Mouse (Mus musculus) forebrain, postnatal 0 days (tissue): ENCODE measurements around the gene Btnl10. TPM values are rescaled to one million over a fixed set of nuclear protein-coding genes. Genes with fewer than 3 reads are reported as not detected.

Experiments
- ATAC-seq: fragments of 200-750 bp; cut with Nextera tagmentation; 2 replicates; pipeline ENCODE4 v1.8.0; 2017; ENCODE audit warnings: mild to moderate bottlenecking, moderate library complexity
- DNase-seq: peaks from one replicate; pipeline ENCODE4 v3.0.0-alpha.2; 2015
- H3K27ac ChIP-seq: fragments of 300-500 bp; sonication (generic); 2 replicates; pipeline ENCODE4 v1.5.1; 2014; ENCODE audit warnings: low read depth, mild to moderate bottlenecking, antibody characterized with exemption, low read length, moderate library complexity, mixed read lengths
- H3K27me3 ChIP-seq: fragments of 300-500 bp; sonication (generic); 2 replicates; pipeline ENCODE4 v1.6.1; 2014; ENCODE audit warnings: mild to moderate bottlenecking, low read length, mixed read lengths; ENCODE audit not compliant: insufficient read depth
- H3K36me3 ChIP-seq: fragments of 300-500 bp; sonication (generic); 2 replicates; pipeline ENCODE4 v1.6.1; 2014; ENCODE audit warnings: mild to moderate bottlenecking, moderate library complexity; ENCODE audit not compliant: insufficient read depth
- H3K4me1 ChIP-seq: fragments of 300-500 bp; sonication (generic); 2 replicates; pipeline ENCODE4 v1.6.1; 2014; ENCODE audit warnings: antibody characterized with exemption; ENCODE audit not compliant: insufficient read depth
- H3K4me2 ChIP-seq: fragments of 300-500 bp; sonication (generic); 2 replicates; pipeline ENCODE4 v1.6.1; 2014; ENCODE audit warnings: low read depth, mild to moderate bottlenecking, moderate library complexity
- H3K4me3 ChIP-seq: fragments of 300-500 bp; sonication (generic); 2 replicates; pipeline ENCODE4 v1.5.1; 2014; ENCODE audit warnings: low read depth, low read length, mixed read lengths
- H3K9ac ChIP-seq: fragments of 300-500 bp; sonication (generic); 2 replicates; pipeline ENCODE4 v1.6.1; 2014; ENCODE audit warnings: mild to moderate bottlenecking
- H3K9me3 ChIP-seq: fragments of 300-500 bp; sonication (generic); 2 replicates; pipeline ENCODE4 v1.6.1; 2016; ENCODE audit warnings: low read length
- CTCF ChIP-seq: sonication (generic); IDR thresholded peaks from 2 replicates; pipeline ENCODE4 v1.5.1; 2016; ENCODE audit warnings: antibody characterized with exemption, control low read depth, low read depth
- WGBS: fragments of 180-500 bp; shearing (Covaris S2); extraction: QIAGEN DNeasy Blood & Tissue Kit; methylation state at CpG from one replicate; pipeline ENCODE4 v1.1.7; 2014; 5-methylcytosine and 5-hydroxymethylcytosine counted together
- polyA plus RNA-seq: library from polyadenylated mRNA; unstranded; fragments of >200 nt; fragmentation: Nextera tagmentation; extraction: Ambion mirVana; gene quantifications from 2 replicates; pipeline ENCODE4 v1.2.1, GENCODE M21; 2015
- total RNA-seq: library from RNA; depleted of rRNA; stranded (reverse); fragments of >200 nt; gene quantifications from 2 replicates; pipeline ENCODE4 v1.2.3, GENCODE M21; 2014

Gene Btnl10
- total and polyA plus RNA-seq, 2 experiments from 2014 or later: 0.10 TPM; not detected in 1

- Histone ChIP-seq H3K36me3 (peaks cover 7% of the 10 kb centered on the region; the same call in 1 of the 2 replicates), H3K27ac (no peak overlapping the region), H3K4me1 (no peaks in the 10 kb centered on the region), H3K4me2 (no peak overlapping the region), H3K9ac (no peak overlapping the region), H3K9me3 (no peaks in the 10 kb centered on the region), H3K27me3 (no peaks in the 10 kb centered on the region), H3K4me3 (no peak overlapping the region)
- no peak for TF ChIP-seq CTCF
- no peak for DNase-seq
- 56% methylated on average over 12 of the region's 12 CpGs for WGBS
- ATAC-seq: no peak
Measured at GRCm38 (mm10) chr11:58965001-58965760, 47.5 kb downstream of the Btnl10 start.

- Histone ChIP-seq H3K4me3 (no peak overlapping the region), H3K27me3 (no peaks in the 10 kb centered on the region), H3K27ac (no peak overlapping the region), H3K4me1 (no peaks in the 10 kb centered on the region), H3K4me2 (no peak overlapping the region), H3K9me3 (no peaks in the 10 kb centered on the region), H3K36me3 (peaks cover 10% of the 10 kb centered on the region; the same call in 1 of the 2 replicates), H3K9ac (no peak overlapping the region)
- WGBS: 92% methylated on average over 1 of the region's 1 CpGs
- peak; percentile 64 for TF ChIP-seq CTCF
- ATAC-seq (no peak), DNase-seq (peak; percentile 35)
Measured at GRCm38 (mm10) chr11:58967346-58967745, 49.6 kb downstream of the Btnl10 start.

DNA sequence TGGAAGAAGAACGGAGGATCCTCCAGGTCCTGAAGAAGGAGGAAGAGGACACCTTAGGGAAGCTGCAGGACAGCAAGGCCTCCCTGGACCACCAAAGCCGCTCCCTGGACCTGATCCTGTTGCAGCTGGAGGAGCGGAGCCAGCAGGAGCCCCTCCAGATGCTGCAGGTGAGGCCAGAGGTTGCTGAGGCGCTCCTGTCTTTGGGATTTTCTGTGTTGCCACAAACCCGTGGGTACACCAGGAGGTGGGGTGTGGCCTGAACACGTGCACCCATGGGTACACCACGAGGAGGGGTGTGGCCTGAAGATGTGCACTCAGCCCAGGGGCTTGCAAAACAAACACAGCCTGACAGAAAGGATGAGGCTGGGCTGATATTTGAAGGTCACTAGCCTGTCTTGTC lies 50.8 kb downstream of the Btnl10 start:
- WGBS: 88% methylated on average over 7 of the region's 7 CpGs
- H3K27me3 ChIP-seq: no peaks in the 10 kb centered on the region
- TF ChIP-seq CTCF: no peak
- H3K36me3 ChIP-seq: peaks cover 10% of the 10 kb centered on the region; the same call in 1 of the 2 replicates
- DNase-seq (no peak), ATAC-seq (no peak)
- no peaks in the 10 kb centered on the region for H3K9me3 ChIP-seq
- no peak overlapping the region for H3K4me2 ChIP-seq
- no peak overlapping the region for H3K4me3 ChIP-seq
- H3K4me1 ChIP-seq: no peaks in the 10 kb centered on the region
- no peak overlapping the region for H3K9ac ChIP-seq
- no peak overlapping the region for H3K27ac ChIP-seq

DNA sequence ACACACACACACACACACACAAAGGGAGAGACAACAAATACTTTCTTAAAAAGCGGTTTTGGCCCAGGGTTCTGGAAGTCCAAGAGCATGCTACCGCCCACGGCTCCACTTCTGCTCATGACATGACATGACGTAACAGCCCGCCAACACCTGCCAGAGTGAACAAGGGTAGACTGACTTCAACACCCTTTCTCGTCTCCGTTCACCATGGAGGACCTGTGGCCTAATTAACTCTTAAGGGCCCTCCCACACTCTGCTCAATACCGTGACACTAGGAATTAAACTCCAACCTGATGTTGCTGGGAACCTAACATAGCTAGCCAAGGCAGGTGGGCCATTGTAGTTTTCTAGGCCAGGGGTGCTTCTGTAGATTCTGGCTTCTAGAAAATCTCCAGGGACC lies 51.3 kb downstream of the Btnl10 start:
- Histone ChIP-seq H3K36me3 (peaks cover 10% of the 10 kb centered on the region; the same call in 1 of the 2 replicates), H3K27me3 (no peaks in the 10 kb centered on the region), H3K9me3 (no peaks in the 10 kb centered on the region), H3K9ac (no peak overlapping the region), H3K4me3 (no peak overlapping the region), H3K4me1 (no peaks in the 10 kb centered on the region), H3K27ac (no peak overlapping the region), H3K4me2 (no peak overlapping the region)
- DNase-seq: no peak
- WGBS: 82% methylated on average over 8 of the region's 8 CpGs
- TF ChIP-seq CTCF: no peak
- ATAC-seq: no peak

GRCm38 (mm10) chr11:58969659-58970058 lies 52.0 kb downstream of the Btnl10 start:
- 79% methylated on average over 6 of the region's 6 CpGs for WGBS
- H3K27ac ChIP-seq: no peak overlapping the region

GRCm38 (mm10) chr11:58970831-58971530 lies 53.3 kb downstream of the Btnl10 start:
- peak; percentile 11; the same call in 1 of the 2 replicates for TF ChIP-seq CTCF
- WGBS: 92% methylated on average over 21 of the region's 21 CpGs
- Histone ChIP-seq H3K4me3 (no peak overlapping the region), H3K4me2 (no peak overlapping the region), H3K27me3 (no peaks in the 10 kb centered on the region), H3K27ac (no peak overlapping the region), H3K4me1 (no peaks in the 10 kb centered on the region), H3K9me3 (no peaks in the 10 kb centered on the region), H3K9ac (no peak overlapping the region), H3K36me3 (peaks cover 10% of the 10 kb centered on the region; the same call in 1 of the 2 replicates)
- DNase-seq (no peak), ATAC-seq (no peak)

More at GRCm38 (mm10) chr11:58969659-58970058, 52.0 kb downstream of the Btnl10 start:
- H3K4me2 ChIP-seq: no peak overlapping the region
- H3K9me3 ChIP-seq: no peaks in the 10 kb centered on the region
- DNase-seq: no peak
- TF ChIP-seq CTCF: no peak
- H3K27me3 ChIP-seq: no peaks in the 10 kb centered on the region
- H3K36me3 ChIP-seq: peaks cover 10% of the 10 kb centered on the region; the same call in 1 of the 2 replicates
- ATAC-seq: no peak
- H3K9ac ChIP-seq: no peak overlapping the region
- H3K4me3 ChIP-seq: no peak overlapping the region
- no peaks in the 10 kb centered on the region for H3K4me1 ChIP-seq

- WGBS: 90% methylated on average over 3 of the region's 3 CpGs
Measured at GRCm38 (mm10) chr11:58971796-58972195, 54.1 kb downstream of the Btnl10 start.

More at GRCm38 (mm10) chr11:58971796-58972195, 54.1 kb downstream of the Btnl10 start:
- ATAC-seq (no peak), DNase-seq (no peak)
- Histone ChIP-seq H3K36me3 (peaks cover 10% of the 10 kb centered on the region; the same call in 1 of the 2 replicates), H3K4me3 (no peak overlapping the region), H3K4me1 (no peaks in the 10 kb centered on the region), H3K27ac (no peak overlapping the region), H3K9ac (no peak overlapping the region), H3K27me3 (no peaks in the 10 kb centered on the region), H3K9me3 (no peaks in the 10 kb centered on the region), H3K4me2 (no peak overlapping the region)
- TF ChIP-seq CTCF: no peak
